Mouse (Mus musculus) CH12.LX (cell line): ENCODE data around the gene Snx32. TPM values are rescaled to one million over a fixed set of nuclear protein-coding genes. Genes with fewer than 3 reads are reported as not detected.

ENCODE experiments used
- DNase-seq: peaks from one replicate; pipeline ENCODE4 v3.0.0-alpha.2; 2013; ENCODE audit errors: extremely low read depth
- H3K27ac ChIP-seq: 2 replicates; pipeline ENCODE4 v1.5.1; 2012; ENCODE audit warnings: low read depth, mild to moderate bottlenecking, control low read depth, moderate library complexity; ENCODE audit not compliant: insufficient read depth
- H3K27me3 ChIP-seq: replicated peaks from 2 replicates; pipeline ENCODE3; 2012; ENCODE audit warnings: inconsistent platforms
- H3K36me3 ChIP-seq, 2 experiments: replicated peaks in 1 of 2; 2 replicates each; pipeline versions ENCODE3 to v1.6.1; 2012; ENCODE audit warnings: inconsistent platforms in 1 of 2, low read length in 1 of 2, mild to moderate bottlenecking in 1 of 2, mixed read lengths in 1 of 2, moderate library complexity in 1 of 2; ENCODE audit not compliant: control insufficient read depth in 1 of 2, insufficient read depth in 1 of 2
- H3K4me1 ChIP-seq, 2 experiments: 2 replicates each; pipeline ENCODE4 v1.6.1; 2012; ENCODE audit warnings: inconsistent platforms in 1 of 2, moderate library complexity in 1 of 2; ENCODE audit not compliant: insufficient read depth in 2 of 2, control insufficient read depth in 1 of 2
- H3K4me2 ChIP-seq: 2 replicates; pipeline ENCODE4 v1.6.1; 2012; ENCODE audit warnings: low read depth, mild to moderate bottlenecking, control low read depth; ENCODE audit not compliant: poor library complexity, insufficient read depth, severe bottlenecking
- H3K4me3 ChIP-seq, 3 experiments: fragments of 150-350 bp in 1 of 3; sonication (generic) in 1 of 3; replicated peaks in 1 of 3; 2 replicates each; pipeline versions ENCODE3 to v1.5.1; 2011 to 2012; ENCODE audit warnings: low read depth in 2 of 3, low read length in 2 of 3, mild to moderate bottlenecking in 2 of 3, moderate library complexity in 2 of 3, control low read depth in 1 of 3, improper control_type of control experiment in 1 of 3, inconsistent platforms in 1 of 3, mixed read lengths in 1 of 3; ENCODE audit not compliant: poor library complexity in 1 of 3
- H3K79me2 ChIP-seq: replicated peaks from 2 replicates; pipeline ENCODE4 v1.6.1; 2012; ENCODE audit warnings: mild to moderate bottlenecking, moderate library complexity; ENCODE audit not compliant: control insufficient read depth, poor library complexity, insufficient read depth, severe bottlenecking; ENCODE audit errors: extremely low read depth
- H3K9ac ChIP-seq: 2 replicates; pipeline ENCODE4 v1.6.1; 2012; ENCODE audit warnings: low read depth, mild to moderate bottlenecking, control low read depth, moderate library complexity; ENCODE audit not compliant: insufficient read depth
- H3K9me3 ChIP-seq: replicated peaks from 2 replicates; pipeline ENCODE3; 2012; ENCODE audit warnings: low read length, inconsistent platforms, mixed read lengths
- BHLHE40 ChIP-seq: IDR thresholded peaks from 2 replicates; pipeline ENCODE4 v1.6.1; 2011; ENCODE audit warnings: mild to moderate bottlenecking, low read depth, low read length, improper control_type of control experiment
- ETS1 ChIP-seq: conservative IDR thresholded peaks from 2 replicates; pipeline ENCODE4 v1.6.1; 2012; ENCODE audit warnings: low read depth, mild to moderate bottlenecking, inconsistent platforms, low read length, improper control_type of control experiment, moderate library complexity
- HCFC1 ChIP-seq: IDR thresholded peaks from 2 replicates; pipeline ENCODE4 v1.6.1; 2012; ENCODE audit warnings: low read depth, mild to moderate bottlenecking, inconsistent platforms, low read length, improper control_type of control experiment
- MAZ ChIP-seq: IDR thresholded peaks from 2 replicates; pipeline ENCODE4 v1.6.1; 2012; ENCODE audit warnings: low read depth, mild to moderate bottlenecking, inconsistent platforms, low read length, improper control_type of control experiment, moderate library complexity
- MEF2A ChIP-seq: IDR thresholded peaks from 2 replicates; pipeline ENCODE4 v1.6.1; 2014; ENCODE audit warnings: low read depth, mild to moderate bottlenecking, inconsistent platforms, low read length, improper control_type of control experiment, borderline replicate concordance
- MXI1 ChIP-seq: IDR thresholded peaks from 2 replicates; pipeline ENCODE4 v1.6.1; 2011; ENCODE audit warnings: mild to moderate bottlenecking, low read depth, low read length, improper control_type of control experiment
- MYC ChIP-seq: IDR thresholded peaks from 2 replicates; pipeline ENCODE4 v1.6.1; 2011; ENCODE audit warnings: low read depth, mild to moderate bottlenecking, improper control_type of control experiment, low read length
- NELFE ChIP-seq: IDR thresholded peaks from 2 replicates; pipeline ENCODE4 v1.6.1; 2011; ENCODE audit warnings: low read depth, low read length, improper control_type of control experiment
- PAX5 ChIP-seq: IDR thresholded peaks from 2 replicates; pipeline ENCODE4 v1.6.1; 2012; ENCODE audit warnings: low read length, inconsistent platforms, mixed read lengths
- SMC3 ChIP-seq: IDR thresholded peaks from 2 replicates; pipeline ENCODE4 v1.6.1; 2011; ENCODE audit warnings: low read depth, low read length, improper control_type of control experiment
- TCF12 ChIP-seq: IDR thresholded peaks from 2 replicates; pipeline ENCODE4 v1.6.1; 2014; ENCODE audit warnings: low read depth, mild to moderate bottlenecking, inconsistent platforms, low read length, improper control_type of control experiment
- UBTF ChIP-seq: IDR thresholded peaks from 2 replicates; pipeline ENCODE4 v1.6.1; 2012; ENCODE audit warnings: low read depth, mild to moderate bottlenecking, inconsistent platforms, low read length, improper control_type of control experiment, moderate library complexity
- USF2 ChIP-seq: conservative IDR thresholded peaks from 2 replicates; pipeline ENCODE4 v1.6.1; 2011; ENCODE audit warnings: low read depth, low read length, improper control_type of control experiment
- ZNF384 ChIP-seq: IDR thresholded peaks from 2 replicates; pipeline ENCODE4 v1.6.1; 2012; ENCODE audit warnings: low read depth, low read length, improper control_type of control experiment, inconsistent platforms
- dilution Hi-C: fragments of 300-500 bp; cut with MboI; formaldehyde crosslinking; loops from 2 replicates; pipeline ENCODE4 v1.14.3; 2020; ENCODE audit warnings: low sequenced_read_pairs; ENCODE audit not compliant: extremely low pct_unique_long_range_greater_than_20kb, extremely low pct_ligation_motif_present
- in situ Hi-C: fragments of 300-500 bp; cut with MboI; formaldehyde crosslinking; loops from 3 replicates; pipeline ENCODE4 v1.14.3; 2019; ENCODE audit warnings: low sequenced_read_pairs, low pct_ligation_motif_present, low pct_unique_long_range_greater_than_20kb, mixed read lengths
- polyA plus RNA-seq: library from polyadenylated mRNA; unstranded; fragments of >175 nt; gene quantifications from 2 replicates; pipeline ENCODE4 v1.2.1, GENCODE M21; 2012; ENCODE audit warnings: low read depth; ENCODE audit not compliant: insufficient read length
- total RNA-seq, 2 experiments: library from RNA; depleted of rRNA; stranded (reverse); fragments of 300-350 nt in 1 of 2; fragments of >200 nt in 1 of 2; gene quantifications; 2 replicates each; pipeline ENCODE4 v1.2.3; 2012 to 2014

Snx32 gene
- total and polyA plus RNA-seq, 3 experiments = 0.75 to 2.7 (median 2.4) TPM

DNA sequence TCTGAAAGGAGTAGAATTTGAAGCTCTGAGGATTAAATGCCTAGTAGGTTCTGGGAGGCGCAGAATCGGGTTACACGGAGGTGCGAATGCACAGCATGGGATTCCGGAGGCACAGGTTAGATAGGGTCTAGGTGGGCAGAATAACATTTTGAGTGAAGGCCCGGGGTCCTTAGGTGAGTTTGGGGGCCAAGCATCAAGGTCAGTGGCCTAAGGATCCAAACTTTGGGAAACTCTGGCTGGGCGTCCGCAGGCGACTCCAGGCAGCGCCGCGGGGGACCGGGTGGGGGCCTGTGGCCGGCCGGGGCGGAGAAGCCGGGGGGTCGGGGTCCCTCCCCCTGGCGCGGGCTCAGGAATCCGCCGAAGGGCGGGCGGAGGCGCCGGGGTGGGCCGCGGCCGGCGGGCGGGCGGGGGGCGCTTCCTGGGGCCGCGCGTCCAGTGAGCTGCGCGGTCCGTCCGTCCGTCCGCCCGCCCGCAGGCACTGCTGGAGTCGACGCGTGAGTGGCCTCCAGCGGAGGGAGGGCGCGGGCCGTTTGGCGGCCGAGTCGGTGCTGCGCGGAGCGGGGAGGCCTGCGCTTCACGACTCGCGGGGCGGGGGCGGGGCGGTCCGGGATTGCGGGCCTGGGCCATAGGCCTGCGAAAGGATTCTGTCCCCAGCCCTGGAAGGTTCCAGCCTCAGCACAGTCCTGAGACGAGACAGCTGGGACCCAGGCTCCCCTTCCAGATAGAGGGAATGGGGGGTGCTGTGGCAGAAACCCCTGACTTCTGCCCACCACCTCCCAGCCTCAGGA, 35.9 kb downstream of the Snx32 start:
- no peaks in the 10 kb centered on the region for H3K9me3 ChIP-seq
- DNase-seq = no peak
- H3K27me3 ChIP-seq = no peaks in the 10 kb centered on the region
- TF ChIP-seq UBTF (no peak), SMC3 (no peak), BHLHE40 (no peak), MYC (no peak), HCFC1 (no peak), MXI1 (no peak), TCF12 (no peak), MEF2A (no peak), NELFE (no peak), ETS1 (no peak), USF2 (no peak)
- dilution Hi-C loops = no loop called here
- no peaks in the 10 kb centered on the region for H3K4me1 ChIP-seq
- no peak overlapping the region for H3K9ac ChIP-seq
- no peak overlapping the region for H3K4me3 ChIP-seq
- no peaks in the 10 kb centered on the region for H3K79me2 ChIP-seq
- in situ Hi-C loops = no loop called here
- no peak overlapping the region for H3K4me2 ChIP-seq
- H3K36me3 ChIP-seq = peaks cover 0 to 5% of the 10 kb centered on the region in 2 experiments
- no peak overlapping the region for H3K27ac ChIP-seq

DNA sequence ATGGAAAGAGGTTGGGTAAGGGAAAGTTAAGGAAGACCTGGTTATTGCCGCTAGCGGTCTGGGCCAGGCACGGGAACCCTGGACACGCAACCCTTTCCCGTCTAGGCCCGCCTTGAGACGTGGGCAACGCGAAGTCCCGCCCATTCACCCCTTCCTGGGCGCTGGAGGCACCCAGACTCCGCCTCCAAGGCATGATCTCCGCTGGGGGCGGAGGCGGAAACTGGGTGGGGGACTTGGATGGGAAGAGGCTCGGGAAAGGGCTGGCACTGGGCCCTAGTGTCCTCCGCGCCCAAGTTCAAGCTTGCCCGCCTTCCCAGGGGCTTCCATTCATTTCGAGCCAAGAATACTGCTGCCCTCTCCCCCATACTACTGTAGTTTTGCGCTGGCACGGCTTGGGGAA, 36.6 kb downstream of the Snx32 start, which contains the start of gene Efemp2:
Efemp2 (plus strand) TSS at position 235 of the 400 bp plus-strand sequence.
- Histone ChIP-seq H3K9me3 (no peaks in the 10 kb centered on the region), H3K27ac (no peak within 1 kb of the TSS), H3K4me3 (no peak within 1 kb of the TSS), H3K27me3 (no peaks in the 10 kb centered on the region), H3K79me2 (no peaks in the 10 kb centered on the region), H3K4me1 (no peaks in the 10 kb centered on the region), H3K36me3 (peaks cover 0 to 5% of the 10 kb centered on the region in 2 experiments), H3K9ac (no peak within 1 kb of the TSS), H3K4me2 (no peak within 1 kb of the TSS)
- in situ Hi-C loops = no loop called here
- DNase-seq = no peak
- dilution Hi-C loops = no loop called here
- no peak for TF ChIP-seq ZNF384
- TF ChIP-seq MAZ = no peak
- TF ChIP-seq PAX5 = no peak
